In the genomic region with DNA sequence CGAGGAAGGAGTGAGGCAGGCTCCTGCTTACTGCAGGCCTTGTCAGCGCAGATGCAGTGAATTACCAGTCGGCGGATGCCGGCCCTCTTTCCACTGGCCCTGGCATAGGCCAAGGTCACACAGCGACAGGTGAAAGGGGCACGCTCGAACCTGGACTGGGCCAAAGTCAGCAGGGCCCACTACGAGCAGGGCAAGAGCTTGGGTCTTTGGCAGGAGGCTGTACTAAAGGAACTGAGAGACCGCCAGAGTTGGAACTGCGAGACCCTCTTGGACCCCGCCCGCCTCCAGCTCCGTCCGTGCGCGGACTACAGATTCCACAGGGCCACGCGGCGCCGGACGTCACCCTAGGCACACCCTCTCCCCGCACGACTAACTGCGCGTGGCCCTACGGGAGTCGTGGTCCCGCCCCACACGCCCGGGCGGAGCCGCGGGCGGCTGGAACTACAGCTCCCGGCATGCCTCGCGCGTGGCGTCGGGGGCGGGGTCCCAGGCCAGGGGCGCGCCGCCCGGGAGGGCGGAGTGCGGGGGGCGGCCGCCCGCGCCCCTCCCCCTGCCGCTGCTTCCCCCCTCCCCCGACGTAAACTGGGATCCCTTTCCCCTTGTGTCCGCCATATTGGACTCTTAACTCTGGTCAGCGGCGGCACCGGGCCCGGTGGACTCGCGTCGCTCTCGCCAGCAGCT, we compare ENCODE assay signal across 8 mouse cellular contexts. TPM values are rescaled to one million over a fixed set of nuclear protein-coding genes. Genes with fewer than 3 reads are reported as not detected.
DNase-seq lines count a peak whose midpoint lies in the region; ATAC-seq and TF ChIP-seq lines count a peak whose summit lies in the region.

A gene (plus strand): TSS at position 593 of the 681 bp plus-strand sequence.

- H3K9me3 ChIP-seq in CH12.LX (replicated peaks; ENCODE audit: low read length) = no peaks in the 10 kb centered on the region
- H3K9me3 ChIP-seq in forebrain, embryonic 11.5 days (ENCODE audit: control insufficient read depth, low read length) = no peaks in the 10 kb centered on the region
- H3K9me3 ChIP-seq in heart, embryonic 16.5 days (replicated peaks; ENCODE audit: control insufficient read depth, low read length) = no peaks in the 10 kb centered on the region
- H3K9me3 ChIP-seq in liver, embryonic 15.5 days (replicated peaks) = no peaks in the 10 kb centered on the region
- H3K9me3 ChIP-seq in neural tube, embryonic 12.5 days = no peaks in the 10 kb centered on the region

- H3K79me2 ChIP-seq in CH12.LX (replicated peaks; ENCODE audit: control insufficient read depth, extremely low read depth, insufficient read depth, poor library complexity, severe bottlenecking) = peaks cover 30% of the 10 kb centered on the region

- peak within 1 kb of the TSS; percentile 68 to 79 (median 78) for H3K4me3 ChIP-seq in CH12.LX (replicated peaks in 1 of 3; ENCODE audit: low read depth in 2 of 3, low read length in 2 of 3, poor library complexity in 1 of 3)
- peak within 1 kb of the TSS; percentile 97 for H3K4me3 ChIP-seq in forebrain, embryonic 11.5 days (ENCODE audit: low read depth, low read length)
- peak within 1 kb of the TSS; percentile 96 for H3K4me3 ChIP-seq in heart, embryonic 16.5 days (ENCODE audit: low read length)
- peak within 1 kb of the TSS; percentile 87 for H3K4me3 ChIP-seq in liver, embryonic 15.5 days (replicated peaks)
- peak within 1 kb of the TSS; percentile 92 for H3K4me3 ChIP-seq in neural tube, embryonic 12.5 days

- dilution Hi-C loops in CH12.LX (cut with MboI; ENCODE audit: extremely low pct_ligation_motif_present, extremely low pct_unique_long_range_greater_than_20kb, low sequenced_read_pairs) = no loop called here

- peak; percentile 90 for DNase-seq in CH12.LX (ENCODE audit: extremely low read depth)
- peak; percentile 86 for DNase-seq in c-Kit-positive CD71-positive TER-119-negative erythroid progenitor cells, embryonic 14.5 days (ENCODE audit: low read depth)
- peak; percentile 99 for DNase-seq in forebrain, embryonic 11.5 days (ENCODE audit: low spot score)
- peak; percentile 98 to 99 for DNase-seq in kidney, postnatal 36 days
- DNase-seq in telencephalon, adult 2 months (ENCODE audit: low read depth, low spot score) = peak; percentile 95

- no peak for TF ChIP-seq CTCF in CH12.LX (conservative IDR thresholded peaks at IDR 0.05 in 1 of 2, IDR thresholded peaks at IDR 0.05 in 1 of 2; ENCODE audit: low read depth in 2 of 2, low read length in 2 of 2)

- H3K9ac ChIP-seq in CH12.LX (ENCODE audit: insufficient read depth, low read depth) = peak within 1 kb of the TSS; percentile 93
- H3K9ac ChIP-seq in forebrain, embryonic 11.5 days (ENCODE audit: low read length) = peak within 1 kb of the TSS; percentile 84
- H3K9ac ChIP-seq in heart, embryonic 16.5 days (ENCODE audit: low read length) = peak within 1 kb of the TSS; percentile 97
- peak within 1 kb of the TSS; percentile 83 for H3K9ac ChIP-seq in liver, embryonic 15.5 days
- peak within 1 kb of the TSS; percentile 95 for H3K9ac ChIP-seq in neural tube, embryonic 12.5 days

- ATAC-seq in forebrain, embryonic 11.5 days (replicated peaks; ENCODE audit: low FRiP score) = peak; percentile 100
- peak; percentile 99 for ATAC-seq in heart, embryonic 16.5 days (replicated peaks; ENCODE audit: extremely low read depth, insufficient read depth, low FRiP score)
- ATAC-seq in liver, embryonic 15.5 days (ENCODE audit: insufficient read depth) = peak; percentile 97
- ATAC-seq in neural tube, embryonic 12.5 days (ENCODE audit: low FRiP score, low read depth) = peak; percentile 99

- WGBS in forebrain, embryonic 11.5 days = under 1% methylated on average over 54 of the region's 64 CpGs
- under 1% methylated on average over 61 of the region's 64 CpGs for WGBS in heart, embryonic 16.5 days
- 2% methylated on average over 54 of the region's 64 CpGs for WGBS in liver, embryonic 15.5 days (ENCODE audit: insufficient replicate concordance)
- under 1% methylated on average over 53 of the region's 64 CpGs for WGBS in neural tube, embryonic 12.5 days

- TF ChIP-seq RAD21 in CH12.LX (IDR thresholded peaks at IDR 0.05; ENCODE audit: low read depth, low read length) = no peak

- no peaks in the 10 kb centered on the region for H3K27me3 ChIP-seq in CH12.LX (replicated peaks)
- no peaks in the 10 kb centered on the region for H3K27me3 ChIP-seq in forebrain, embryonic 11.5 days (ENCODE audit: control insufficient read depth, insufficient read depth, low read length)
- no peaks in the 10 kb centered on the region for H3K27me3 ChIP-seq in heart, embryonic 16.5 days (ENCODE audit: control insufficient read depth, insufficient read depth, low read length)
- no peaks in the 10 kb centered on the region for H3K27me3 ChIP-seq in liver, embryonic 15.5 days
- no peaks in the 10 kb centered on the region for H3K27me3 ChIP-seq in neural tube, embryonic 12.5 days (replicated peaks)

- in situ Hi-C loops in CH12.LX (cut with MboI; ENCODE audit: low pct_ligation_motif_present, low pct_unique_long_range_greater_than_20kb, low sequenced_read_pairs) = no loop called here

- H3K4me2 ChIP-seq in CH12.LX (ENCODE audit: insufficient read depth, low read depth, poor library complexity, severe bottlenecking) = peak within 1 kb of the TSS; percentile 96
- H3K4me2 ChIP-seq in forebrain, embryonic 11.5 days (ENCODE audit: low read depth, low read length, severe bottlenecking) = peak within 1 kb of the TSS; percentile 63
- H3K4me2 ChIP-seq in heart, embryonic 16.5 days (ENCODE audit: low read depth, low read length) = peak within 1 kb of the TSS; percentile 88
- peak within 1 kb of the TSS; percentile 82 for H3K4me2 ChIP-seq in liver, embryonic 15.5 days
- H3K4me2 ChIP-seq in neural tube, embryonic 12.5 days (replicated peaks) = peak within 1 kb of the TSS; percentile 75

- TF ChIP-seq EP300 in CH12.LX (IDR thresholded peaks at IDR 0.05; ENCODE audit: low read length) = no peak

- no peak within 1 kb of the TSS for H3K27ac ChIP-seq in CH12.LX (ENCODE audit: insufficient read depth, low read depth)
- H3K27ac ChIP-seq in forebrain, embryonic 11.5 days (ENCODE audit: low read depth, low read length) = peak within 1 kb of the TSS; percentile 63
- peak within 1 kb of the TSS; percentile 82 for H3K27ac ChIP-seq in heart, embryonic 16.5 days (ENCODE audit: low read length)
- H3K27ac ChIP-seq in liver, embryonic 15.5 days (replicated peaks) = peak within 1 kb of the TSS; percentile 79
- peak within 1 kb of the TSS; percentile 53; the same call in 1 of the 2 replicates for H3K27ac ChIP-seq in neural tube, embryonic 12.5 days

- peaks cover 2 to 24% of the 10 kb centered on the region in 2 experiments; a peak in 3 of 4 replicates for H3K4me1 ChIP-seq in CH12.LX (ENCODE audit: control insufficient read depth in 1 of 2, insufficient read depth in 2 of 2)
- H3K4me1 ChIP-seq in forebrain, embryonic 11.5 days (replicated peaks; ENCODE audit: control insufficient read depth, insufficient read depth, low read length) = peaks cover 7% of the 10 kb centered on the region; the same call in 1 of the 2 replicates
- peaks cover 19% of the 10 kb centered on the region for H3K4me1 ChIP-seq in heart, embryonic 16.5 days (ENCODE audit: control insufficient read depth, insufficient read depth, low read length)
- H3K4me1 ChIP-seq in liver, embryonic 15.5 days (replicated peaks) = peaks cover 37% of the 10 kb centered on the region
- peaks cover 24% of the 10 kb centered on the region for H3K4me1 ChIP-seq in neural tube, embryonic 12.5 days

- peak; percentile 79 for TF ChIP-seq POLR2A in CH12.LX (IDR thresholded peaks at IDR 0.05; ENCODE audit: low read depth, low read length)

- H3K36me3 ChIP-seq in CH12.LX (replicated peaks in 1 of 2; ENCODE audit: control insufficient read depth in 1 of 2, insufficient read depth in 1 of 2, low read length in 1 of 2) = peaks cover 0 to 18% of the 10 kb centered on the region in 2 experiments
- H3K36me3 ChIP-seq in forebrain, embryonic 11.5 days (ENCODE audit: control insufficient read depth, insufficient read depth, low read length) = no peaks in the 10 kb centered on the region
- H3K36me3 ChIP-seq in heart, embryonic 16.5 days (ENCODE audit: control insufficient read depth, insufficient read depth) = 0 out of 2 replicates have a peak, but pooled peaks cover 6% of the 10 kb centered on the region
- peaks cover 7% of the 10 kb centered on the region for H3K36me3 ChIP-seq in liver, embryonic 15.5 days (replicated peaks)
- H3K36me3 ChIP-seq in neural tube, embryonic 12.5 days = no peaks in the 10 kb centered on the region; the same call in 1 of the 2 replicates

TF ChIP-seq in CH12.LX, 34 proteins besides CTCF, POLR2A, EP300 and RAD21 (continues in another document):
- 0 out of 2 replicates have a peak, but pooled peaks have one; percentile 41 for TF ChIP-seq BHLHE40 (IDR thresholded peaks at IDR 0.05; ENCODE audit: low read depth, low read length)
- peak; percentile 75 for TF ChIP-seq NELFE (IDR thresholded peaks at IDR 0.05; ENCODE audit: low read depth, low read length)
- TF ChIP-seq CHD2 (IDR thresholded peaks at IDR 0.05; ENCODE audit: low read length) = peak; percentile 59
- TF ChIP-seq MYC (IDR thresholded peaks at IDR 0.05; ENCODE audit: low read depth, low read length) = 0 out of 2 replicates have a peak, but pooled peaks have one; percentile 36
- peak; percentile 86 for TF ChIP-seq SIN3A (IDR thresholded peaks at IDR 0.05; ENCODE audit: low read length)
- TF ChIP-seq ZKSCAN1 (IDR thresholded peaks at IDR 0.05; ENCODE audit: borderline replicate concordance, low read depth, low read length) = no peak
- TF ChIP-seq PAX5 (IDR thresholded peaks at IDR 0.05; ENCODE audit: low read length) = no peak
- no peak for TF ChIP-seq ETS1 (conservative IDR thresholded peaks at IDR 0.05; ENCODE audit: low read depth, low read length)
- no peak; the same call in 1 of the 2 replicates for TF ChIP-seq POLR2AphosphoS2 (IDR thresholded peaks at IDR 0.05; ENCODE audit: low read depth, low read length)
- no peak for TF ChIP-seq USF1 (IDR thresholded peaks at IDR 0.05; ENCODE audit: low read depth, low read length)
- no peak for TF ChIP-seq ZC3H11A (IDR thresholded peaks at IDR 0.05; ENCODE audit: low read depth, low read length)
- TF ChIP-seq ELF1 (IDR thresholded peaks at IDR 0.05; ENCODE audit: low read depth, low read length) = peak; percentile 72
- no peak; the same call in 1 of the 2 replicates for TF ChIP-seq IRF4 (IDR thresholded peaks at IDR 0.05; ENCODE audit: low read depth, low read length)
- no peak for TF ChIP-seq SMC3 (IDR thresholded peaks at IDR 0.05; ENCODE audit: low read depth, low read length)

RNA-seq across cellular contexts. Expression of the gene that starts here (rescaled TPM):
- total RNA-seq in CH12.LX (2012; rRNA removed) (7.2 and 8.5 TPM in 2 replicates), CH12.LX (2014; rRNA removed) (3.6 and 3.8 TPM in 2 replicates)
- 18.3 and 19.0 TPM in 2 replicates for polyA plus RNA-seq in CH12.LX (2012; ENCODE audit: insufficient read length, low read depth)
- polyA plus RNA-seq in forebrain, embryonic 11.5 days (2014; fragmentation: Nextera tagmentation; extraction: Ambion mirVana) = 19.6 TPM in 2 replicates
- polyA plus RNA-seq in heart, embryonic 16.5 days (2015; fragmentation: Nextera tagmentation; extraction: Ambion mirVana) = 7.3 and 7.5 TPM in 2 replicates
- 3.2 and 4.3 TPM in 2 replicates for polyA plus RNA-seq in liver, embryonic 15.5 days (2015; fragmentation: Nextera tagmentation; extraction: Ambion mirVana)
- 14.1 and 17.0 TPM in 2 replicates for polyA plus RNA-seq in neural tube, embryonic 12.5 days (2016; fragmentation: Nextera tagmentation; extraction: Ambion mirVana)
